Mouse (Mus musculus) cerebellum, adult 2 months (tissue): ENCODE measurements around the gene Scaf11.

Experiments
- CTCF ChIP-seq: fragments of 200-500 bp; IDR thresholded peaks from 2 replicates; pipeline ENCODE4 v1.5.1; 2011; ENCODE audit warnings: low read depth, mild to moderate bottlenecking, control low read depth, low read length, moderate library complexity, borderline replicate concordance; ENCODE audit not compliant: insufficient read depth
- POLR2A ChIP-seq: fragments of 200-500 bp; IDR thresholded peaks from 2 replicates; pipeline ENCODE4 v1.6.1; 2011; ENCODE audit warnings: low read length, control low read depth, borderline replicate concordance; ENCODE audit not compliant: insufficient read depth

- TF ChIP-seq POLR2A (no peak), CTCF (no peak)
Observed at GRCm38 (mm10) chr15:96392878-96393277, 67.8 kb downstream of the Scaf11 start.
